Mouse (Mus musculus): ENCODE data around the gene Il1rl1. TPM values are rescaled to one million over a fixed set of nuclear protein-coding genes. Genes with fewer than 3 reads are reported as not detected.

Gene Il1rl1
- polyA plus RNA-seq, 1 experiment from 2014 or later = 0.08 TPM

GRCm38 (mm10) chr1:40465477-40466430 is 36.4 kb downstream of the Il1rl1 start, which contains the start of gene Il18r1:
Gene Il18r1, plus strand, starts transcription at chr1:40465552.
- no peak within 1 kb of the TSS for H3K27ac ChIP-seq
- H3K36me3 ChIP-seq = no peaks in the 10 kb centered on the region
- 45% methylated on average over 20 of the region's 20 CpGs for WGBS
- H3K9me3 ChIP-seq = no peaks in the 10 kb centered on the region
- no peak within 1 kb of the TSS for H3K9ac ChIP-seq
- H3K27me3 ChIP-seq (replicated peaks) = no peaks in the 10 kb centered on the region
- H3K4me2 ChIP-seq (replicated peaks) = no peak within 1 kb of the TSS
- H3K4me1 ChIP-seq = no peaks in the 10 kb centered on the region
- no peak for ATAC-seq (ENCODE audit: low FRiP score, low read depth)
- no peak within 1 kb of the TSS for H3K4me3 ChIP-seq

GRCm38 (mm10) chr1:40467306-40467705 is 37.9 kb downstream of the Il1rl1 start:
- no peak overlapping the region for H3K4me3 ChIP-seq

DNA sequence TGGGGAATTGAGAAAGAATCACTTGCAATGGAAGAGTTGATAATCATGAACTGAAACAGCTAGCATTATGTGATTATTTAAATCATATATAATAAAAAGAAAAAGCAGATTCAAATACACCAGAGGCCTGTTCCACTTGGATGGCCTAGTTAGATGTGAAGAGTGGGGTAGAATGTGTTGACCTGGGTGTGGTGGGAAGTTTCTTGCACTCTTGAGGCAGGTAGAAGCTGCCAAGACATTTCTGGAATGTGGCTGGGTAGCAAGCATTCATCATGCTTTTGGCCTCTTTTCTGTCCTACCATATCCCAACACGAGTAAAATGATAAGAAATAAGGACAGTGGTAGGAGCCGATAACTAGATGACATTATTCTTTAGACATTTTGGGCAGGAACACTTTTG is 39.4 kb downstream of the Il1rl1 start:
- Histone ChIP-seq H3K9me3 (no peaks in the 10 kb centered on the region), H3K4me3 (no peak overlapping the region), H3K4me2 (replicated peaks) (no peak overlapping the region), H3K36me3 (no peaks in the 10 kb centered on the region), H3K27me3 (replicated peaks) (no peaks in the 10 kb centered on the region), H3K27ac (no peak overlapping the region), H3K4me1 (no peaks in the 10 kb centered on the region), H3K9ac (no peak overlapping the region)
- 82% methylated on average over 2 of the region's 2 CpGs for WGBS
- ATAC-seq (ENCODE audit: low FRiP score, low read depth) = no peak

More at GRCm38 (mm10) chr1:40467306-40467705, 37.9 kb downstream of the Il1rl1 start:
- H3K4me2 ChIP-seq (replicated peaks) = no peak overlapping the region
- ATAC-seq (ENCODE audit: low FRiP score, low read depth) = no peak
- 90% methylated on average over 4 of the region's 4 CpGs for WGBS
- H3K4me1 ChIP-seq = no peaks in the 10 kb centered on the region
- H3K9me3 ChIP-seq = no peaks in the 10 kb centered on the region
- H3K27me3 ChIP-seq (replicated peaks) = no peaks in the 10 kb centered on the region
- no peak overlapping the region for H3K9ac ChIP-seq
- no peak overlapping the region for H3K27ac ChIP-seq
- H3K36me3 ChIP-seq = no peaks in the 10 kb centered on the region

- H3K9ac ChIP-seq = no peak overlapping the region
- H3K4me3 ChIP-seq = no peak overlapping the region
- no peaks in the 10 kb centered on the region for H3K9me3 ChIP-seq
- H3K4me1 ChIP-seq = no peaks in the 10 kb centered on the region
- H3K36me3 ChIP-seq = no peaks in the 10 kb centered on the region
- ATAC-seq (ENCODE audit: low FRiP score, low read depth) = no peak
- no peak overlapping the region for H3K27ac ChIP-seq
- no peaks in the 10 kb centered on the region for H3K27me3 ChIP-seq (replicated peaks)
- WGBS = 92% methylated on average over 12 of the region's 12 CpGs
- no peak overlapping the region for H3K4me2 ChIP-seq (replicated peaks)
These were observed 40.5 kb downstream of the Il1rl1 start for GRCm38 (mm10) chr1:40469900-40470299.

DNA sequence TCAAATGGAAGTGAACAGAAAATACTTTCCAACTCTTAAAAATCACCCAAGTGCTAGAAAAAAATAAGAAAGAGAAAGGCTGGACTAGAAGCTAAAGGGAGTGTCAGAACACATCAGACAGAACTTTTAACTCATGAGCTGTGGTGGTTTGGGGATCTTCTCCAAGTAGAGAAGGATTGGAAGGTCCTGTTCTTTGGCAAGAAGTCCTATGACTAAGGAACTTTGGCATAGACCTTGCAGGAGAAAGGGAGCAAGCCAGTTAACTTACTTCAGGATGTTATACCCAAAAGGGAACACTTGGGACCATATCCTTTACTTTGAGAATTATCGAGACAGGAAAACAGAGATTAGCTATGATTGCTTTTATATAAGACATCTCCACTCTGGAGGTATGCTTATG is 43.0 kb downstream of the Il1rl1 start:
- H3K9ac ChIP-seq = no peak overlapping the region
- H3K27ac ChIP-seq = no peak overlapping the region
- H3K4me1 ChIP-seq = no peaks in the 10 kb centered on the region
- no peaks in the 10 kb centered on the region for H3K36me3 ChIP-seq
- no peak overlapping the region for H3K4me2 ChIP-seq (replicated peaks)
- no peaks in the 10 kb centered on the region for H3K27me3 ChIP-seq (replicated peaks)
- H3K9me3 ChIP-seq = no peaks in the 10 kb centered on the region
- 93% methylated on average over 1 of the region's 1 CpGs for WGBS
- no peak for ATAC-seq (ENCODE audit: low FRiP score, low read depth)
- H3K4me3 ChIP-seq = no peak overlapping the region

- Histone ChIP-seq H3K4me2 (replicated peaks) (no peak overlapping the region), H3K27me3 (replicated peaks) (no peaks in the 10 kb centered on the region), H3K9ac (no peak overlapping the region), H3K9me3 (no peaks in the 10 kb centered on the region), H3K4me3 (no peak overlapping the region), H3K4me1 (no peaks in the 10 kb centered on the region), H3K27ac (no peak overlapping the region), H3K36me3 (no peaks in the 10 kb centered on the region)
- 90% methylated on average over 4 of the region's 4 CpGs for WGBS
- no peak for ATAC-seq (ENCODE audit: low FRiP score, low read depth)
These were observed 44.3 kb downstream of the Il1rl1 start for GRCm38 (mm10) chr1:40473640-40474039.

- WGBS = 88% methylated on average over 5 of the region's 5 CpGs
- H3K27me3 ChIP-seq (replicated peaks) = no peaks in the 10 kb centered on the region
- H3K4me3 ChIP-seq = no peak overlapping the region
- H3K27ac ChIP-seq = no peak overlapping the region
- H3K4me1 ChIP-seq = no peaks in the 10 kb centered on the region
- H3K9me3 ChIP-seq = no peaks in the 10 kb centered on the region
- H3K9ac ChIP-seq = no peak overlapping the region
- ATAC-seq (ENCODE audit: low FRiP score, low read depth) = no peak
- no peaks in the 10 kb centered on the region for H3K36me3 ChIP-seq
- no peak overlapping the region for H3K4me2 ChIP-seq (replicated peaks)
These were observed 45.0 kb downstream of the Il1rl1 start for GRCm38 (mm10) chr1:40474336-40474735.

- Histone ChIP-seq H3K4me3 (no peak overlapping the region), H3K36me3 (no peaks in the 10 kb centered on the region), H3K9ac (no peak overlapping the region), H3K9me3 (no peaks in the 10 kb centered on the region), H3K27ac (no peak overlapping the region), H3K4me2 (replicated peaks) (no peak overlapping the region), H3K4me1 (no peaks in the 10 kb centered on the region), H3K27me3 (replicated peaks) (no peaks in the 10 kb centered on the region)
- ATAC-seq (ENCODE audit: low FRiP score, low read depth) = no peak
- 80% methylated on average over 3 of the region's 3 CpGs for WGBS
These were observed 46.3 kb downstream of the Il1rl1 start for GRCm38 (mm10) chr1:40475697-40476096.

DNA sequence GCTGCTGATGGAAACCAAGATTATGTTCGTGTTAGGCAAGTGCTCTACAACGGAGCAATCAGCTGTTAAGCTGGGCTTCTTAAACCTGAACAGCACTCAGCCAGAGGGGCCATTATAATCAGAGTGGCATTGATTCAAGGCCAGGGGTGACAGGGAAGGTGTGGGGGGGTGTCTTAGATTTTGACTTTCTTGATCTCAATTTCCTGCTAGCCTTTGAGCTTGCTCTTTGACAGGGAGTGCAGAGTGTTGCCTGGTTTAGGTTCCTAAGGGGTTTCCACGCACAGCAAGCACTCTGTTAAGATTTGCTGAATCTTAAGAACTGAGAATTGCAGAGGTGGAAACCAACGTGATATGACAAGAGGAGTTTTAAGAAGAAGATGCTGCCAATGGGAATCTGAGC is 47.4 kb downstream of the Il1rl1 start:
- WGBS = 79% methylated on average over 4 of the region's 4 CpGs
- Histone ChIP-seq H3K4me1 (no peaks in the 10 kb centered on the region), H3K27me3 (replicated peaks) (no peaks in the 10 kb centered on the region), H3K36me3 (no peaks in the 10 kb centered on the region), H3K9ac (no peak overlapping the region), H3K4me2 (replicated peaks) (no peak overlapping the region), H3K27ac (no peak overlapping the region), H3K9me3 (no peaks in the 10 kb centered on the region), H3K4me3 (no peak overlapping the region)
- ATAC-seq (ENCODE audit: low FRiP score, low read depth) = no peak

- Histone ChIP-seq H3K27me3 (replicated peaks) (no peaks in the 10 kb centered on the region), H3K4me3 (no peak overlapping the region), H3K27ac (no peak overlapping the region), H3K36me3 (no peaks in the 10 kb centered on the region), H3K9me3 (no peaks in the 10 kb centered on the region), H3K4me1 (no peaks in the 10 kb centered on the region), H3K9ac (no peak overlapping the region), H3K4me2 (replicated peaks) (no peak overlapping the region)
- 82% methylated on average over 6 of the region's 6 CpGs for WGBS
- no peak for ATAC-seq (ENCODE audit: low FRiP score, low read depth)
These were observed 50.1 kb downstream of the Il1rl1 start for GRCm38 (mm10) chr1:40479505-40479923.

- Histone ChIP-seq H3K4me1 (no peaks in the 10 kb centered on the region), H3K9me3 (no peaks in the 10 kb centered on the region), H3K4me3 (no peak overlapping the region), H3K9ac (no peak overlapping the region), H3K36me3 (no peaks in the 10 kb centered on the region), H3K4me2 (replicated peaks) (no peak overlapping the region), H3K27me3 (replicated peaks) (no peaks in the 10 kb centered on the region), H3K27ac (no peak overlapping the region)
- WGBS = 88% methylated on average over 4 of the region's 4 CpGs
- no peak for ATAC-seq (ENCODE audit: low FRiP score, low read depth)
These were observed 65.2 kb downstream of the Il1rl1 start for GRCm38 (mm10) chr1:40494594-40494993.

- Histone ChIP-seq H3K27ac (no peak overlapping the region), H3K4me3 (no peak overlapping the region), H3K4me1 (no peaks in the 10 kb centered on the region), H3K27me3 (replicated peaks) (no peaks in the 10 kb centered on the region), H3K9me3 (no peaks in the 10 kb centered on the region), H3K9ac (no peak overlapping the region), H3K4me2 (replicated peaks) (no peak overlapping the region), H3K36me3 (no peaks in the 10 kb centered on the region)
- ATAC-seq (ENCODE audit: low FRiP score, low read depth) = no peak
- WGBS = 97% methylated on average over 1 of the region's 1 CpGs
These were observed 70.3 kb downstream of the Il1rl1 start for GRCm38 (mm10) chr1:40499708-40500107.

DNA sequence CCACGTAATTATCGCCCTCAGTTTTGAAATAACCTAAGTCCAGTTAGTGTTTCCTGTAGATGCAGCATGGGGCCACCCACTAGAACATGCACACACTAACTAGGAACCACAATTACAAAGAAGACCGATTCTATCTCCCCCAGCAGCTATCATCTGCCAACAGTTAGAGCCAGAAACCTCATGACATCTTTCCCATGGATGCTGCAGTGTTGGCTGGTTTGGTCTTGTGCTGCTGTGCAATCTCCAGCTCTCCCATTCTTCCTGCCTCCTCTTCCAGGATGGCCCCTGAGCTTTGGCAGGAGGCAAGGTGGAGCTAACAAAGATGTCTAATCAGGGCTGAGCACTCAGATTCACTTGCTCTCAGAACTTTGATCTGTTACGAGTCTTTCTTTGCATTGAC is 71.8 kb downstream of the Il1rl1 start:
- Histone ChIP-seq H3K4me3 (no peak overlapping the region), H3K27ac (no peak overlapping the region), H3K27me3 (replicated peaks) (no peaks in the 10 kb centered on the region), H3K9ac (no peak overlapping the region), H3K9me3 (no peaks in the 10 kb centered on the region), H3K4me2 (replicated peaks) (no peak overlapping the region), H3K4me1 (no peaks in the 10 kb centered on the region), H3K36me3 (no peaks in the 10 kb centered on the region)
- 92% methylated on average over 4 of the region's 4 CpGs for WGBS
- no peak for ATAC-seq (ENCODE audit: low FRiP score, low read depth)

Measured in neural tube, embryonic 12.5 days (tissue).